Mouse (Mus musculus): ENCODE measurements around the gene Thnsl2.

- TF ChIP-seq CTCF (IDR thresholded peaks at IDR 0.05) = no peak
- no peak for TF ChIP-seq POLR2A (IDR thresholded peaks at IDR 0.05; ENCODE audit: insufficient read depth, low read depth, low read length)
- no peak for TF ChIP-seq EP300 (IDR thresholded peaks at IDR 0.05; ENCODE audit: insufficient read depth, low read depth, low read length)
Measured at GRCm38 (mm10) chr6:71089735-71090134, 54.5 kb downstream of the Thnsl2 start.
